Mouse (Mus musculus) small intestine, adult 2 months (tissue): ENCODE measurements at regions not wholly inside any gene's neighbourhood (a gene's known extent, or its start where the extent isn't known, plus 50 kb on each side); places are given as distances from the start of the nearest gene placed in this dataset.

Source experiments
- H3K27ac ChIP-seq: fragments of 200-500 bp; 2 replicates; pipeline ENCODE4 v1.5.1; 2012; ENCODE audit warnings: low read depth, low read length, control low read depth, inconsistent platforms; ENCODE audit not compliant: insufficient read depth
- H3K27me3 ChIP-seq: fragments of 200-500 bp; 2 replicates; pipeline ENCODE4 v1.6.1; 2012; ENCODE audit warnings: mild to moderate bottlenecking, moderate library complexity, low read length, inconsistent platforms; ENCODE audit not compliant: control insufficient read depth, insufficient read depth
- H3K36me3 ChIP-seq: fragments of 200-500 bp; 2 replicates; pipeline ENCODE4 v1.6.1; 2012; ENCODE audit warnings: mild to moderate bottlenecking, low read length, control low read depth, inconsistent platforms; ENCODE audit not compliant: control insufficient read depth, insufficient read depth
- H3K4me1 ChIP-seq: fragments of 200-500 bp; 2 replicates; pipeline ENCODE4 v1.6.1; 2012; ENCODE audit warnings: low read length, inconsistent platforms, mixed read lengths; ENCODE audit not compliant: control insufficient read depth, insufficient read depth, insufficient read length
- H3K4me3 ChIP-seq: fragments of 200-500 bp; 2 replicates; pipeline ENCODE4 v1.5.1; 2012; ENCODE audit warnings: low read depth, mild to moderate bottlenecking, control low read depth, inconsistent platforms, low read length, moderate library complexity
- CTCF ChIP-seq: fragments of 200-500 bp; IDR thresholded peaks from 2 replicates; pipeline ENCODE4 v1.5.1; 2012; ENCODE audit warnings: low read depth, mild to moderate bottlenecking, control low read depth, inconsistent platforms, low read length, moderate library complexity, mixed read lengths; ENCODE audit not compliant: insufficient replicate concordance, insufficient read length; ENCODE audit errors: extremely low read depth
- POLR2A ChIP-seq: fragments of 200-500 bp; IDR thresholded peaks from 2 replicates; pipeline ENCODE4 v1.6.1; 2012; ENCODE audit warnings: low read depth, mild to moderate bottlenecking, control low read depth, inconsistent platforms, low read length, moderate library complexity
- WGBS: fragments of 180-500 bp; shearing (Covaris S2); methylation state at CpG from one replicate; pipeline ENCODE4 v1.1.7; 2018; 5-methylcytosine and 5-hydroxymethylcytosine counted together

DNA sequence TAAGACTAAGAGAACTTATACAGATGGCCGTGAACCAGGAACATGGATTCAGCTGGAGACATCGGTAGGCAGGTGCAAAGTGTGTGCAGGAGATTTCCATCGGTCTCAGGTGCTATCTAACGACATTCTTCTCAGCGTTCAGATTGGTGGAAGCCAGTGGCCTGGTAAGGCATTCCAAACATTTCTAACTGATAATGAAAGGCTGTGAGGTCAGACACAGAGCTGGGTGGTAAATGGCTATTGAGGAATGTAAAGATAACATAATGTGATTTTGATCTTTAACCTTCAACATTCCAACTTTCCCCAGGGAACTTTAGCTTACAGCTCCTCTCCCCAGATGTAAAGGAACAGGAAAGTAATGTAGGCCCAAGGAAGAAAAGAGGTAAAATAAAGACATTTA lies 151.2 kb upstream of the Xylt1 start:
- H3K27ac ChIP-seq = no peak overlapping the region
- H3K36me3 ChIP-seq = no peaks in the 10 kb centered on the region
- no peaks in the 10 kb centered on the region for H3K4me1 ChIP-seq
- no peak overlapping the region for H3K4me3 ChIP-seq
- H3K27me3 ChIP-seq = no peaks in the 10 kb centered on the region
- TF ChIP-seq CTCF = no peak
- no peak for TF ChIP-seq POLR2A
- 14% methylated on average over 5 of the region's 5 CpGs for WGBS

DNA sequence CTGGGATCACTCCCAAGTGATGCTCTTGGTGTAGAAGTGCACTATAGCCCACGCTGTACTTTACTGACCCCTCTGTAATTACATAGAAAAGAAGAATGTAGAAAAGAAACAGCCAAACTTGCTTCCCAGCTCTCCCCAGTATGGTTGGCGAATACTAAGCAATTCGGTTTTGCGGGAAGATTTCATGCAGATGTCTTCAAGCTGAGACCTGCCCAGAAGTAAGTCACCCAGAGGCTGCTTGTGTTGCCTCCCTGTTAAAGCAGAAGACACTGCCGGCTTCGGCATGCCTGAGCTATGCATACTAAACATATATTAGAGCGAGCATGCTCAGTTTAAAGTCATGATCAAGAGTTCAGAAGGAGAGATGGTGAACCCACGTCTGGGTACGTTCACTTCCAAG lies 124.0 kb upstream of the Xylt1 start:
- 84% methylated on average over 9 of the region's 9 CpGs for WGBS
- H3K27me3 ChIP-seq = no peaks in the 10 kb centered on the region
- no peak overlapping the region for H3K27ac ChIP-seq
- no peaks in the 10 kb centered on the region for H3K4me1 ChIP-seq
- no peaks in the 10 kb centered on the region for H3K36me3 ChIP-seq
- TF ChIP-seq CTCF (no peak), POLR2A (no peak)
- no peak overlapping the region for H3K4me3 ChIP-seq

DNA sequence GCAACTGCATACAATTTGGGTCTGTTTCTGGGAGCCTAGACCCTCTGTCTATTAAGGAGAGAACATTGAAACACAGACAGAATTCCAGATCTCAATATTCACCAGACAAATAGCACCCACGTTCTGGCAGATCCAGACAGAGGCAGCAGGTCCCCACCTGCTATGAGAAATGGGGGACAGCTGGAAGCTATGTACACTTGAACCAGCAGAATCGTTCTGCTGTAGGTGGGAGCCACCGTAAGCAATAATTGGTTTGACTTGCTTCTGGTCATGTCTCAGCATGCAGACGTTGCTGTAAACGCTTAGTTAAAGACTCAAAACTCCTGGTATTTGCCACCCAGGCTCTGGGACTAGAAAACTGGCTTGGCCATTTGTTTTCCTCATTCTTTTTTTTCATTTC lies 122.2 kb upstream of the Xylt1 start:
- Histone ChIP-seq H3K27ac (no peak overlapping the region), H3K4me3 (no peak overlapping the region)
- WGBS = 73% methylated on average over 5 of the region's 5 CpGs

DNA sequence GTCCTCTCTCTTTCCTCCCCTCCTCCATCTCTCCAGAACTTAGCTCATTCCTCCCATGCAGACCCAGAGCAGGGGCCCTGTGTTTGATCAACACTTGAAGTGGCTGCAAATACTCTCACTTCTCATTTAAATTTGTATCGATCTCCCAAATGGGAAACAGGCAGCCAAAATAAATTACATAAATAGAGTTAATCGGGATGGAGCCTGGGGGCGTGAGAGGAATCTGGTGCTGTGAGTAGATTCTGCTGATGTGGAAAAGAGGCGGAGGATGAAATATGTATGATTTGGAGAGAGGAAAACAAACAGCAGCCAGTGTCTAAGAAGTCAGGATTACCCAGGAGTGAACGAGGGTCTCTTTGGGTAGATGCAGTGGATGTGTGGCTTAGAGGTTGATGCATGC lies 121.6 kb upstream of the Xylt1 start:
- Histone ChIP-seq H3K36me3 (no peaks in the 10 kb centered on the region), H3K27me3 (no peaks in the 10 kb centered on the region), H3K27ac (no peak overlapping the region), H3K4me1 (no peaks in the 10 kb centered on the region), H3K4me3 (no peak overlapping the region)
- no peak for TF ChIP-seq POLR2A
- TF ChIP-seq CTCF = no peak
- WGBS = 54% methylated on average over 5 of the region's 5 CpGs

More for the DNA sequence above, 122.2 kb upstream of the Xylt1 start:
- H3K4me1 ChIP-seq = no peaks in the 10 kb centered on the region
- no peak for TF ChIP-seq CTCF
- TF ChIP-seq POLR2A = no peak
- H3K27me3 ChIP-seq = no peaks in the 10 kb centered on the region
- no peaks in the 10 kb centered on the region for H3K36me3 ChIP-seq

DNA sequence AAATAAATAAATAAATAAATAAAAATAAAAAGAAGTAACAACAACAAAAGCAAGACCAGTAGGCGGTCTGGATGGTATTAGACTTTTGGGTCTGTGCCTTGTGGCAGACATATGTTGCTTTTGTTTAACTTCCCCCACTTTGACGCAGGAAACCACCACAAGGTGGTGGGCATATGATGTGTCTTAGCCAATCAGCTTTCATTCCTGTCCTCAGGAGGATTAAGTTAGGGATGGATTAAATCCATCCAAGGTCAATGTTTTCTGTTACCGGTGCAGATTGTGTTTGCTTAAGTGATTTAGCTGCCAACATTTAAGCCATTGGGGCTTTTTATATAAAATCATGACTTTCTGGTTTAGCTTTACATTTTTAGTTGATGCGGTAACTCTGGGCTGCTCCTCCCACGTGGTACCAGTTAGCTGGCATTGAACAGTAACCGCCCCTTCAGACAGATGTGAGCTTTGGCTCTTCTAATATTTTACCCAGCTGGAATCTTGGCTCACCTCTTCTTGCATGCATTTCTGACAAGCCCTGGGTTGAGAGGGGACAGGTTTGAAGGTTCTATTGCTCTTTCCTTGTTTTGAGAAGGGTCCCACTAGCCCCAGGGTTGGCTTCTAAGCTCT lies 121.0 kb upstream of the Xylt1 start:
- TF ChIP-seq CTCF = no peak
- TF ChIP-seq POLR2A = no peak
- WGBS = 61% methylated on average over 6 of the region's 6 CpGs
- Histone ChIP-seq H3K4me3 (no peak overlapping the region), H3K4me1 (no peaks in the 10 kb centered on the region), H3K36me3 (no peaks in the 10 kb centered on the region), H3K27me3 (no peaks in the 10 kb centered on the region), H3K27ac (no peak overlapping the region)

DNA sequence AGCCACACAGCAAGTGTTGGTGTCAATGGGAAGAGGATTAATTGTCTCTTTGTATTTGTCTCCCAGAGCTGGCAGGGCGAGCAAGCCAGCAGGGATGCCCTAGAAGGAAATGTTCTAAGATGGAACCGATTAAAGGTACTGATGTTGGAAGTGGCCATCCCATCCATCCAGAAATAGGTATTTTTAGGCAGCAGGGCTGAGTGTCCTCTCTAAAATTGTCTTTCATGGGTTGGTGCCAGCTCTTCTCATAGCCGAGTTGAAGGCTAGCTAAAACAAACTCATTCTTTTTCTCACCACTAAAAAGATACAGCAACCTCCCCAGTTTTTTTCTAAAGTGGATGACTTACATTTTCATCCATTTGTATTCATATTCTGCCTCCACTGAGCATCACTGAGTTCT lies 120.2 kb upstream of the Xylt1 start:
- Histone ChIP-seq H3K27ac (no peak overlapping the region), H3K4me1 (no peaks in the 10 kb centered on the region), H3K27me3 (no peaks in the 10 kb centered on the region), H3K36me3 (no peaks in the 10 kb centered on the region), H3K4me3 (no peak overlapping the region)
- TF ChIP-seq CTCF (no peak), POLR2A (no peak)
- 65% methylated on average over 3 of the region's 3 CpGs for WGBS

DNA sequence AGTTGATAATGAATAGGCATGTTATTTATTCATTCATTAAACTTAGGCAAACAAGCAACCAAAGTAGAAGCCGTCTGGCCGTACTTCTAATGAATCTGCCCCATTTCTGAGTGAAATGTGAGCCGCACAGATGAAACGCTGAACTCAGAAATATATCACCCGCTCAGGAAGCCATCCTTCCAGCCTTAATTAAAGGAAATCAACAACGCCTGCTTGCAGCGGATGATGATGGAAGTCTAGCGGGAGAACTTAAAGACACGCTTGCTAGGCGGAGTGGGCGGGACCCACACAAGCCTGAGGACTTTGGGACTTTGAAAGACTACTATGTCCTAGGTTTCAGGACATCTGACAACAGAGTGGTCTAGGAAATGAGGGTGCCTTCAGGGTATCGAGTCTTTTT lies 117.7 kb upstream of the Xylt1 start:
- TF ChIP-seq POLR2A (no peak), CTCF (no peak)
- H3K36me3 ChIP-seq = no peaks in the 10 kb centered on the region
- H3K4me1 ChIP-seq = no peaks in the 10 kb centered on the region
- 88% methylated on average over 12 of the region's 12 CpGs for WGBS
- no peak overlapping the region for H3K27ac ChIP-seq
- no peaks in the 10 kb centered on the region for H3K27me3 ChIP-seq
- H3K4me3 ChIP-seq = no peak overlapping the region
